Mouse (Mus musculus) cerebellum, adult 9-11 months (tissue): ENCODE data around the gene Zfhx3.

Source experiments
- DNase-seq: peaks from one replicate; pipeline ENCODE4 v3.0.0; 2022

The Zfhx3 gene

DNA sequence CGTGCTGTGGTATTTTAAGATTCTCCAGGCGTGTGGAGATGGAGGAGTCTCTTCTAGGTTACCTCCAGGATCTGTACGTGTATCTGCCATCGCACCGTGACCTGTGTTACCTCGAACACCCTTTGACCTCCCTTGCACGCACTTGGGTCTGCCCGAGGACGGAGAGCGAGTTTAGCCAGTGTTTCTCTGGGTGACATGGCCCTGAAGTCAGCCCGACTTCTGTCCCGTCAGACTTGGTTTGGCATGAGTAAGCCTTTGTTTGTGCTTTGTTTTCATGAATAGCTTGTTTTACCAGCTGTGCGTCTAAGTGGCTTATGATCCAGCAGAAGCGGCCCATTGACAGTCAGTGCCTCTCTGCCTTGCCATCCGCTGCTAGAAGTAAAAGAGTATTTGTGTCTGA is 961.1 kb downstream of the Zfhx3 start:
- DNase-seq: no peak

- no peak for DNase-seq
Measured at GRCm38 (mm10) chr8:108904288-108904971, 962.0 kb downstream of the Zfhx3 start.

DNA sequence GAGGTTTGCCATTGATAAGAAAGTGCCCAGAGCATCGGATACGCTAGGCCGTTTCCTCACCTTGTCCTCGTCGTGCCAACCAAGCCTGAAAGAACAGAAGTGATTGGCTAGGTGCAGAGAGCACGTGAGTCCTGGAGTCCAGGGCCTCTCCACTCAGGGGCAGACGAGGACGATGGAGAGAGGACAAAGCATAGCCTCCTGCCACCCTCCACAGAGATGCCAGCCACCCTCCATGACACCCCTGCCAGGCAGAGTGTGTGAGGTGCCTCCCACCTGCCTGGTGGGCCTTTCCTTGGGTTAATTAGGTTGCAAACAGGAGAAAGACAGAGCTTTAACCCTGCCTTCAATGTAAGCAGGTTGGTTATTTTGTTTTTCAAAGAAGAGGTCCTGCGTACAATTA is 965.6 kb downstream of the Zfhx3 start:
- no peak for DNase-seq

GRCm38 (mm10) chr8:108908540-108908939 is 966.1 kb downstream of the Zfhx3 start:
- DNase-seq: no peak

DNA sequence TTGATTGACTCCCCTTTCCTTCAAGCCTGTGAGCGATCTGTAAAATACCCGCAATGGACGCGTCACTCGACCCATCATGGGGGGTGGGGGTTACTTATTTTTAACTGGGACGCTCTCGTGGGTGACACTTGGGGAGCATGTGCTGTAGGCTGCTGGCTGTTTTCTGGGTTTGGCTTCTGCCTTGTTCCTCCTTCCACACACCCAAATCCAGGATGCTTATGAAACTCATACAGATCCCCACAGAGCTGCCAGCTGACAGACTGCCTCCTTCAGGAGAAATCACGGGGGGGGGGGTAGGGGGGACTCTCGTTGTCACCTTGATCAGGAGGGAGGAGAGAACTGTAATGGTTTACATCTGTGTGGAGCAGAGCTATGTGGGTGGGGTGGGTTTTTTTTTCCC is 966.6 kb downstream of the Zfhx3 start:
- DNase-seq: no peak

- no peak for DNase-seq
Measured at GRCm38 (mm10) chr8:108909455-108909854, 967.0 kb downstream of the Zfhx3 start.

GRCm38 (mm10) chr8:108910843-108911242 is 968.4 kb downstream of the Zfhx3 start:
- no peak for DNase-seq

DNA sequence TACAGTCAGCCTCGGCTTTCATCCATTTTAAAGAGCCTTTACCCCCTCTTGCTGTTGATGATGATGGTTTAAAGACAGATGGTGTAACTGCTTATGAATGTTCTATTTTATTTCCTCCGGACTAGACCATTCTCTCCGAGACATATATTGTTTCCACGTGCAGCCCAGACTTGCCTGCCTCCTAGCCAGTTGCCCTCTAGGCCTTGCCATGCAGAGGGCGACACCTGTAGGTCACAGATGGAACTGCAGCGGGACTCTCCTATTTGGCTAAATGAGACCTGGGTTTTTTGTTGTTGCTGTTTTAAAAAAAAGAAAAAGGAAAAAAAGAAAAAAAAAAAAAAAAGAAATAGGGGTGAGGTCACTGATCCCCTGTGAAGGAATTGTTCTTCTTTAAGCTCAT is 969.1 kb downstream of the Zfhx3 start:
- peak; percentile 60 for DNase-seq

DNA sequence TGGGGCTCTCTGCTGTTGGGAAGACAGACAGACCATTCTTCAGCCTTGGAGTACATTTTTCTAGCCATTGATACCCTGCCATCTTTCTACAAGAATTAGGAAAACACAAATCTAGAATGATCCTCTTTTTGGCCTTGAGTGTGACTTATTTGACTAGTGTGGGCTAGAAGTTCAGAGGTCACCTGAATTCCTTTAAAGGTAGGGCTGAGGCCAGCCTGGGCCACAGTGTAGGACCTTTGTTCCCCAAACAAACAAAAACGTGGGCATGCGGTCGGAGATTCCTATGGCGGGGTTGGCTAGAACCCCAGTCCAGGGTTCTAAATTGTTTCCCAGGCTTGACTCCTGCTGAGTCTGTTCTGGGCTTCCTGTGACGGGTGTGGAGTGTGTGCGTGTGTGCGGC is 970.6 kb downstream of the Zfhx3 start:
- DNase-seq: no peak

DNA sequence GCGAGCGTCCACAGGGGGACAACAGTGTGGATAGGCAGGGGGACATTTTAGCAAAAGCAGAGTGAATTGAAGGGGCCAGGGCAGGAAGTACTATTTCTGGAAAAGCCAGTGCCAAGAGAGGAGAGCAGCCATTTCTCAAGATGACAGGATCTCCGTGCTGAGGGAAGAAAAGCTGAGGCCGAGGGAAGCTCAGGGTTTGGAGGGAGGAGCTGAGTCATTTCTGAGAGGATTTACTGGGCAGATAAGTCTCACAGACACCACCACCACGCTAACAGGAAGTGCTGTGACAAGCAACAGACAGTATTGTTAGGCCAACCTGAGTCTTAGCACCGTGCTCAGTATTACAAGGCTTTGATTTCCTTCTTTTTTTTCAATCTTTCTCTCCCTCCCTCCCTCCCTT is 973.0 kb downstream of the Zfhx3 start:
- DNase-seq: no peak

DNA sequence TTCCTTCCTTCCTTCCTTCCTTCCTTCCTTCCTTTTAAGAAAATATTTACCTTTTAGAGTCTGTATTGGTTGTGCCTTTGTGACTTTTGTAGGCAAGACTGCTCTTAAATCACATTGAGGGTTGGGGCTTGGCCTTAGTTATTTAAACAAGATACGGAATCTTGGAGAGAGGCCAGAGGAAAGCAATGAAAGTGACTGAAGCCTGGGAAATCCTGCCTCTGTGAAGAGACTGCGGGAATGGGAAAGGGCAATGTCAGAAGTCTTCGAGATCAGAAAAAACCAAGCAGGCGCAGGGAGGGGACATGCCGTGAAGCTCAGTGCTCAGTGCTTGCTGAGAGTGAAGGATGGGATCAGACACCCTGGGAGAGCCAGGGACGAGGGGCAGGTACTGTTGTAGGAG is 973.4 kb downstream of the Zfhx3 start:
- no peak for DNase-seq

DNA sequence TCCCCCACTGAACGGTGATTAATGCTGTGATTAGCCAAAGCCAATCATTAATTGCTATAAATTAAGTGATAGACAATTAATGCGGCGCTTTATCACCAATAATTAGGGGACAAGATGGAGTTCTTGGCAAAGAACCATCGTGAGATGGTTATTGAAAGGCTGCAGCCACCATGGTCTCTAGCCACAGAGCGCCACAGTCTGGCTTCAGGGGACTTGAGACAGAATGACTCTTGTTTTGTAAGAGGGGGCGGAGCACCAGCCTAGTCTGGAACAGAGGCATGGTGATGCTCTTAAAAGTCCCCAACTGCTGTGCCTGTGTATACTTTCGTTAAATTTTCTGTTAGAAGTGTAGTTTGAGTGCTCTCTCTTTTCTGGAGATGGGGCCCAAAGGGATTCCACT is 977.7 kb downstream of the Zfhx3 start:
- DNase-seq: no peak

GRCm38 (mm10) chr8:108923161-108923560 is 980.7 kb downstream of the Zfhx3 start:
- DNase-seq: no peak

DNA sequence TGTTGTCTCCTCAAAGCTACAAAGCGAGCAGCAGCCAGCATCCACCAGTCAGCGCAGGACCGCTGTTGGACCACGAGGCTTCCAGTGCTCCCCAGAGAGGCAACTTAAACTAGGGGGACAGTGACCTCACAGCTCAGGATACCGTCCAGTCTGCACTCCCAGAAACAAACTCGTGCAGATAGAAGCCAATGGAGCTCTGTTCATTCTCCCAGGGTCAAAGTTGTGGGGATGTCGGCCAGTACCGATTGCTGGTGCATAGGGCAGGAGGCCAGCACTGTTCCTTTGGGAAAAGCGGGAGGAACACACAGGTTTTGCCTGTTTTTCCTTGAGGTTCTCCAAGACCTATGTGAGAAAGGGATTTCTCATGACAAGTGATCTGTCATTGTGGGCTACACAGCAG is 982.1 kb downstream of the Zfhx3 start:
- DNase-seq: no peak

DNA sequence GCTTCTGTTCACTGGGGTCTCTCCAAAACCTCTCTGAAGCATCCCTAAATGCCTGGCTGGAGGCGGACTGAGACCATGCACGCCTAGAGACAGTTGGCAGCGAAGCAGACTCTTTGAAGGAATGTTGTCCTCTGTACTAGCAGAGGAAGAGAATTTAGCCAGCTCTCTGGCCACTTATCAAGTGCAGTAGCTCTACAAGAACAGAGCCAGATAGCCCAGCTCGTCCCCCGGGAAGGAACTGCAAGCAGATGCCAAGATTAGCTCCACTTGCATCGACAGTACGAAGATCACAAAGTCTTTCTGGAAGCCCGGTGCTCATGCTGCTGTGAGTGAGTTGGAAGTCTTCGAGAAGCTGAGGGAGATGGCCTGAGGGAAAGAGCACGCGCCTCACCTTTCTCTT is 983.7 kb downstream of the Zfhx3 start:
- no peak for DNase-seq

DNA sequence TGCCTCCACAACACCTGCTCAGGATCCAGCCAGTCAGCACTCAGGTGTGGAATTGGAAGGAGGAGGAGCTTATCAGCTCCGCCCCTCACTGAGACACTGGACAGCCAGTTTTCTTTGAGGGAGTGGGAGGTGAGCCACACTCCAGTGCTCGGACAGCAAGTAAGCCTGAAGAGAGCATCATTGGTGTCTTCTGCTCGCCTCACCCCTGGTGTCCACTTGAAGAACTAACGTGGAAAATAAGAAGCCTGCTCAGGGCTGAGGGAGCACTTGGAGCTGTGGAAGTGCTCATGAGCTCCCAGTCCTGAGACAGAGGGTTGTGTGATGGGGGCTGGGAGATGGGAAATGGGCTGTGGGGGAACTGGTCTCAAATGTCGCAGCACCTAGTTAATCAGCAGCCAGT is 988.2 kb downstream of the Zfhx3 start:
- no peak for DNase-seq

DNA sequence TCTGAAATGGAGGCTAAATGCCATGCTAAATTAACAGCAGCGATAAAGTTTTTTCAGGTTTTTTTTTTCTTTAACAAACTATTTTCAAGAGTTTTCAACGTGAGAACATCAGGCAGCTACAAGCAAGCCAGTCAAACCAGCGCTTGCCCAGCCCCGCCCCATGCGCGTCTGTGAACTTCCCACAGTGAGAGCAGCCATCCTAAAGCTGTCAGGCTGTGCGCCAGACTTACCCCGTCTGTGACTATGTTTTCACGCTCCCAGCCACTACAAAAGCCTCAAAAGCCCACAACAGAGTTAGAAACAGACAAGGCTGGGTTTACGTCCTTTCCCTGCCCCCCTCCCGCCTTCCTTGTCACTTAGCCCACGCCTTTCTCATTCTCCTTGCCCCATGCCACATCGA is 989.4 kb downstream of the Zfhx3 start:
- no peak for DNase-seq

DNA sequence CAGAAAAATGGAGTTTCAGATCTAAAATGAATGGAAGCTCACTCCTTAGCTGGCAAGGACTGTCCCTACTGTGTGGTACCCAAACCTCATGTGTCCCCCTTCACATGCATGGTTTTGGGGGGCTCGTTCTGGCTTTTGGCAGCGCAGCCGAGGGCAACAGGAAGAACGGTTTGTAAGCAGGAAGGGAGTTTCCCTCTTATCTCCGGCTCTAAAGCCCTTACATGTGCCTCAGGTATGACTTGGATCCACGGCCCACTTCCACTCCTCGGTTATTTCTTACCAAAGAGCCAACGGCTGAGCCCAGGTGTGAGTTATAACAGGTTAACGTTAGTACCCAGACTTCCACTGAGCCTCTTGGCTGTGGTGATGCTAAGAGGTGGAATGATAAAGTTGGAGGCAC is 990.3 kb downstream of the Zfhx3 start:
- no peak for DNase-seq

DNA sequence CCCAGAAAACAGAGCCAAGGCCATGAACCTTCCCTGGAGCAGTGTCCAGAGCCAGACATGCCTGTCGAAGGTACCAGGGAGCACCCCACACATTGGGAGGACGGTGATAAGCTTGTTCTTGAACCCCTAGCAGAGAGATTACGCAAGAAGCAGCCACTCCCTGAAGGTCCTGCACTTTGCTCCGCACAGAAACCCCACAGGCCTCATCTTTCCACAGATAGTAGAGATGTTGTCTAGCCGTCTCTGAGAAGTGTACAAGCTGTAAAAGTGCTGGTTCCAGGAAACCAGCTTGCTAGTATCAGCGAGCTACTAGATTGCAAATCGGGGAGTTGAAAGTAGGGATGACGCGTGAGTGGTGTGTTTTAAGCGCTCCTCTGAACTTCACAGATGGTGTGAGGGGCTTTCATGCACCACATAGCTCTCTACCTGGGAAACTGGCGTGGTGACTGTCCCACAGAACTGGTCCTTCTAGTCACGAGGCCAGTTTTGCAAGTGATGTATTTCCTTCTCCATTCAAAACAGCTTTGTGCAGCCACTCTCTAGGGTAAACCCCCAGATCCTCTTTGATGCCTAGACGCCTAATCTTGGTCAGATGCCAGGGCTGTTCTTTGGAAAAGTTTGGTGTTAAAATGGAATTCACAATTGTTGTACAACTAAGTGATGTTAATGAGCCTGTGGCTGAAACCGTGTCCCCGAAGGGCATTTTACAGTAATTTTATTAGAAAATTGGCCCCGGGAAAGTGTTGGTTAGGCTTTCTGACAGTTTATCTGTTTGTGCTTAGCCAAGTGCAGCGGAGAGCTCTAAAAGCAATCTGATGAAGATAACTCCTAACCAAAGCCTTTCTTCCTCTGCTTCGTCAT is 993.6 kb downstream of the Zfhx3 start:
- no peak for DNase-seq

DNA sequence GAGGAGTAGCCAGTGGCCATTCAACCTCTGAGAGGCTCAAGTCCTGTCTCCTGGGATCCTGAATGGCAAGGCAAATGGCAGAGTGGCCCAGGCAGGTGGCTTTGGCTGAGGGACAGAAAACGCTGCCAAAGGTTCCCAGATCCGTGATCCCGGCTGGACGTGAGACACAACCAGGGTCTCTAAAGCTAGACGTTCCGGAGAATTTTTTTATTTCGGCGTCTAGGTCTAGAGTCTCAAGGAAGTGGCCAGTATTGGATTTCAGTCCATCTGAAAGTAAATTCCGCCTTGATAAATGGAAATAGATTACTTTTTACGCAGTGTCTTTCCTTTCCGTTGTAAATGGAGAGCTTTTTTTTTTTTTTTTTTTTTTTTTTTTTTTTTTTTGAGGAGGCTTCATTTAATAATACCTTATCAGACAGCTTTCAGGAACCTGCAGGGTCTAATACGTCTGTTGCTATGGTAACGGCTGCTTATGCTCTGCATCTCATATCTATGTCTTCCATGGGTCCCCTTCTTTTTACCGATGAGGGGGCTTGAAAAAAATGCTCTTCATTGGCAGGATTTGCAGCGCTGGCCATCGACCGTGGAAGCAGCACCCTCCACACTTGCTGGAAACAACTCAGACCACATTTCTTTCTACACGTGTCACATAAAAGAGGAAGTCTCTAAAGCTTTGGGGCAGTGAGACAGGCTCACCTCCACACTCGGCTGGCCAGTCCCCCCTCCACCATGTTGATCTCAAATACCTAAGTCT is 994.4 kb downstream of the Zfhx3 start:
- DNase-seq: no peak

GRCm38 (mm10) chr8:108937904-108938455 is 995.5 kb downstream of the Zfhx3 start:
- no peak for DNase-seq

DNA sequence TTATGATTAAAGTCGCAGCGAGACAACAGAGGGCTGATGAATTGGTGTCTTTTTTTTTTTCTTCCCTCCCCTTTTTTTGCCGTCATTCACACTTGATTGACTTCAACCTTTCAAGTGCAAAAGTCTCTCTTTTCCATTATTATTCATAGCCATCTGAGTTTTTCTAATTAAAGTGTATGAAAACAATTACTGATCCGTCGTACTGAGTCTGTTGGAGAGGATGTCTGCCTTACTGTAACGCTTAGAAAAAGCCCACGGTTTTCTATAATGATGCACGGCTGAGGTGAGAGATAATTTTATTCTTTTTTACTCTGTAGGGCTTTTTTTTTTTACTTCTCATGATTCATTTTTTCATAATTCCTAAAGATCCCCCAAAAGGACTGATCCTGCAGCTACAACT is 1000.2 kb downstream of the Zfhx3 start:
- DNase-seq: no peak

DNA sequence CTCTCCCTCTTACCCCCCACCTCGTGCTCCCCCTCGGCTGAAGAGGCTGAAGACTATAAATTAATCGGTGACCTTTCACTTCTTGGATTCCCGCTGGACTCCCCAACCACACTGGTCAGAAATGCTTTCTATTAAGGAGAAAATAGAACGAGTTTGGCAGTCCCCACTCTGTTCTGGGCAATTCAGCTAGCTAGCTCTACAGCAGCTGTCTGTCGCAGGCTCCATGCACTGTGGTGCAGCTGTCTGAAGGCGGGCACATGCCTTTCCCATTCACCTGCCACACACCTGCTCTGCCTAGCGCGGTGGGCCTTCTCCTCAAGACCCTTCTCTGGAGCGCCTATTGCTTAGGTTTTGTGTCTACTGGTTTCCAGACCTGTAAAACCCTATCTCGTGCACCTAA is 1000.7 kb downstream of the Zfhx3 start:
- no peak for DNase-seq

DNA sequence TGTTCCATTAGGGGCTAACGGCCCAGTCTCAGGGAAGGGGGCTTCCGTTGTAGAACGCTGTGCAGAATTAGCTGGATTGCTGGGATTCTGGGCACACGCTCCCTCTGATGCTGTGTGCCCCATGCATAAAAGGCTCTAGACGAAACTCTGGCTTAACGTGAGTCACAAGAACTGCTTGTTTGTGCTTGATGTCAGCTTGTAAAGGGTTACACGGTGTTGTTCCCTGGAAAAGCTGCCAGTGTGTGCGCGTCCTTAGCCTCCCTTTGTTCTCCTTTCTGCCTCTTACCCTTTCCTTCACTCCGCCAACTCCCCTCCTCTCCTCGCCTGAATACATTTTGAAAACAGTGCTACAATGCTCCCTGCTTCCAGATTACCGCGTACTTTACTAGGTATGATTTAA is 1001.9 kb downstream of the Zfhx3 start:
- no peak for DNase-seq
